Mouse (Mus musculus) layer of hippocampus, adult 2 months (tissue): ENCODE results near the gene Ccdc92. TPM values are rescaled to one million over a fixed set of nuclear protein-coding genes. Genes with fewer than 3 reads are reported as not detected.

Experiments used
- DNase-seq, 2 experiments: peaks; one replicate each; pipeline ENCODE4 v3.0.0; 2022; ENCODE audit warnings: low spot score in 2 of 2
- H3K27ac ChIP-seq: fragments of 200-600 bp; 2 replicates; pipeline ENCODE4 v1.8.1; 2022
- H3K4me3 ChIP-seq: fragments of 200-600 bp; 2 replicates; pipeline ENCODE4 v1.8.1; 2022; ENCODE audit warnings: mild to moderate bottlenecking
- CTCF ChIP-seq: fragments of 200-600 bp; conservative IDR thresholded peaks from 2 replicates; pipeline ENCODE4 v1.8.1; 2022; ENCODE audit warnings: antibody characterized with exemption, mild to moderate bottlenecking, moderate library complexity
- long read RNA-seq, 2 experiments: library from polyadenylated mRNA; stranded (forward); transcript quantifications; one replicate each; pipeline ENCODE4 v2.0.0; 2021; ENCODE audit warnings: borderline mapping rate in 2 of 2
- total RNA-seq, 2 experiments: library from RNA; stranded (reverse); gene quantifications; 2 replicates each; pipeline ENCODE4 v1.2.3; 2021

Ccdc92 gene
- total RNA-seq, result 10 to 100 TPM; 79.7 to 81.8 TPM
- long read RNA-seq, experiment 1, transcript Ccdc92-201 (4 exons, 2,473 nt), result major isoform, 82 of 95 reads
- long read RNA-seq, experiment 1, partial matches to known transcripts, result 0 of 95 reads
- long read RNA-seq, experiment 1, other reads (novel, unspliced or antisense), result 13 of 95 reads
- long read RNA-seq, experiment 2, transcript Ccdc92-201 (4 exons, 2,473 nt), result major isoform, 128 of 146 reads
- long read RNA-seq, experiment 2, partial matches to known transcripts, result 0 of 146 reads
- long read RNA-seq, experiment 2, other reads (novel, unspliced or antisense), result 18 of 146 reads

GRCm38 (mm10) chr5:124862013-124862866, at the start of gene Ccdc92, which contains the start of gene Zfp664:
Gene Ccdc92 (minus strand): TSS chr5:124862424.
Gene Zfp664 (plus strand): TSS chr5:124862691.
- Histone ChIP-seq H3K4me3 (peak within 1 kb of the TSS; percentile 93), H3K27ac (peak within 1 kb of the TSS; percentile 97)
- TF ChIP-seq CTCF, result no peak
- DNase-seq, result peak; percentile 98

- Histone ChIP-seq H3K4me3 (no peak overlapping the region), H3K27ac (no peak overlapping the region)
- DNase-seq, result peak; percentile 80 to 84
- peak; percentile 97 for TF ChIP-seq CTCF
Observed at GRCm38 (mm10) chr5:124908860-124909259, 46.6 kb upstream of the Ccdc92 start.

GRCm38 (mm10) chr5:124906890-124907289, 44.7 kb upstream of the Ccdc92 start:
- DNase-seq, result no peak
- no peak overlapping the region for H3K4me3 ChIP-seq
- no peak overlapping the region for H3K27ac ChIP-seq
- no peak for TF ChIP-seq CTCF

- no peak for TF ChIP-seq CTCF
- Histone ChIP-seq H3K4me3 (no peak overlapping the region), H3K27ac (no peak overlapping the region)
- DNase-seq, result no peak
Observed at GRCm38 (mm10) chr5:124903852-124904251, 41.6 kb upstream of the Ccdc92 start.

GRCm38 (mm10) chr5:124902195-124902594, 40.0 kb upstream of the Ccdc92 start:
- TF ChIP-seq CTCF, result no peak
- Histone ChIP-seq H3K27ac (peak overlapping the region; percentile 74), H3K4me3 (no peak overlapping the region)
- no peak for DNase-seq

DNA sequence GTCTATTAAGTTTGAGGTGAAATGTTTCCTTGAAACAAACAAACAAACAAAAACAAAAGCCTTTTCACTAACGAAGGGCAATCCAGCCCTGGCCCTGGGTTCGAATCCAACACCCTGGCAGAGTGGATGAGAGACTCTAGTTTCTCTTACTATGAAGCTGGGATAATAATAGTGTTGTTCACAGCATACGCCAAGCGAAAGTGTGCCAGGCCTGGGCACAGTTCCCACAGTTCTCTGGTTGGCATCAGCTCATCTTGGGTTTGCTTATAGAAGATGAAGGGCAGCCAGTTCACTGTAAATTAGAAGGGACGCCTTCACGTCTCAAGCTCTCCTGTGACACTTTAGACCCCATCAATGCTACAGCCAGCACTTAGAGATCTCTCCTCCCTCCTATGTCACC, 39.5 kb upstream of the Ccdc92 start:
- H3K4me3 ChIP-seq, result no peak overlapping the region
- DNase-seq, result peak; percentile 44 to 71
- H3K27ac ChIP-seq, result peak overlapping the region; percentile 74
- no peak for TF ChIP-seq CTCF

- no peak for DNase-seq
- Histone ChIP-seq H3K4me3 (no peak overlapping the region), H3K27ac (peak overlapping the region; percentile 74)
- TF ChIP-seq CTCF, result peak; percentile 22; the same call in 1 of the 2 replicates
Observed at GRCm38 (mm10) chr5:124900738-124901490, 38.7 kb upstream of the Ccdc92 start.

DNA sequence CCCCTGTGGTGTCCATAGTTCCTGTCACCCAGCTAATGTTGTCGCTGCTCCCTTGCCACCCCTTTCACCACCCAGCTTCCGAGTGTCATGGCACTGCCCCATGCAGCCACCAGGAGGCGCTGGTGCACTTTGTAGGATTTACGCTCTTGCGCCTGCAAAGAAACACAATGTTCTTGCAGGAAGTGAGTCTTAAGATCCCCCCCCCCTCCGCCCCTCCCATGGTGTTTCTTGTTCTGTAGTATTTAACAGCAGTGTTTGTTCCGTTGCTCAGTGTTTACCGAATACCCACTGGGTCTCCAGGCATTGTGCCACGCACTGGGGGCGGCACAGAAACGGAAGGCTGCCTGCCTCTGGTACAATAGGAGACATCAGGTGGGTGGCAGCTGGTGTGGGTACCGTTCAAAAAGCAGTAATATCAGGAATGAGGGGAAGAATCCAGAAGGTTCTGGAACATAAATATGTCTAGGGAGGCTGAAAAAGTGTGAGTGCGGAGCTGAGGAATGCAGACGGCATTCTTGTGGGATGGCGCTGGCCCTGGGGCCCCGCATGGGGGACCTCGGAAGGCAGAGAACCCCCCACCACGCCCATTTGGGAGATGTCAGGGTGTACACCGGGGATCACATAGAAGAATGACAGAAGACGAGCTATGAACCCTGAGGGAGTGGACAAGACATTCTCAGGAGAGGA, 37.9 kb upstream of the Ccdc92 start:
- TF ChIP-seq CTCF, result peak; percentile 96
- peak; percentile 89 for DNase-seq
- H3K4me3 ChIP-seq, result no peak overlapping the region; the same call in 1 of the 2 replicates
- H3K27ac ChIP-seq, result peak overlapping the region; percentile 74

GRCm38 (mm10) chr5:124896135-124896534, 33.9 kb upstream of the Ccdc92 start:
- DNase-seq, result no peak
- H3K27ac ChIP-seq, result no peak overlapping the region
- no peak overlapping the region for H3K4me3 ChIP-seq
- TF ChIP-seq CTCF, result no peak

DNA sequence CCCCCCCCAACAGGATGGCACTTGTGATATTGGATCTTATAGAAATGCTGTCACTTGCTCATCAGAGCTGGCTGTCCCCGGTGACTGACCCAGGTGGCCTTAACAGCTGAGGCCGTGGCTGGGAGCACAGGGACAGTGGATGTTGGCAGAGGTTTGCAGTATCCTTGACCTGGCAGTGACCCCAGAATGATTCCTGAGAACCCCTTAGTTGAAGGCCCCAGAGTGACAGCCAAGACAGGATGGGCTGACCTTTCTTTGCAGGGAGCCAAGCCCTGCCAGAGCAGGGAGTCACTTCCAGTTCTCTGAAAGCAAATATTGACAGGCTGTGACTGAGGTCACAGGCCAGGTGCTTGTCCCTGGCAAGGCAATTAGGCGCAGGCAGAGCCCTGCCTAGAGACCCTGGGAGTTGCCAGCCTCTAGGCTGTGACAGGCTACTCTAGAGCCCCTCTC, 29.7 kb upstream of the Ccdc92 start:
- Histone ChIP-seq H3K4me3 (no peak overlapping the region), H3K27ac (no peak overlapping the region)
- no peak for TF ChIP-seq CTCF
- DNase-seq, result no peak

GRCm38 (mm10) chr5:124888661-124889060, 26.4 kb upstream of the Ccdc92 start:
- H3K27ac ChIP-seq, result no peak overlapping the region
- no peak overlapping the region for H3K4me3 ChIP-seq
- DNase-seq, result no peak
- TF ChIP-seq CTCF, result no peak

DNA sequence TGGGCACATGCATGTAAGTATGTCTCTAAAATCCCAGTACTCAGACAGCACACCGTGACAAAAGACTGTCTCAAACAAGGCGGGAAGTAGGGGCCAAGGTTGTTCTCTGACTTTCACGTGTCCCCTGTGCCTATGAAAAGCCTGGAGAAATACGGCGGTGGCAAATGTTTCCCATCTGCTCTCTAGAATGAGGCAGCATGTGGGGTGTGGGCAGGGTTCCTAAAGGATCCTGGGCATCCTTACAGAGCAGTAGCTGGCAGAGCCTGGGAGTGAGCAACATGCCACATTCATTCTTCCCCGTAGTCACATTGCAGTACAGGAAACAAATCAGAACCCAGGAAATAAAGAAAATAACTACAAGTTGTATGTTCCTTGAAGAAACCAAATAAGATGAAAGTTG, 21.7 kb upstream of the Ccdc92 start:
- Histone ChIP-seq H3K4me3 (no peak overlapping the region), H3K27ac (peak overlapping the region; percentile 75; the same call in 1 of the 2 replicates)

More for the DNA sequence above, 21.7 kb upstream of the Ccdc92 start:
- peak; percentile 74 to 81 for DNase-seq
- no peak for TF ChIP-seq CTCF
